Mouse (Mus musculus): ENCODE measurements at regions not wholly inside any gene's neighbourhood (a gene's known extent, or its start where the extent isn't known, plus 50 kb on each side); places are given as distances from the start of the nearest gene placed in this dataset.

DNA sequence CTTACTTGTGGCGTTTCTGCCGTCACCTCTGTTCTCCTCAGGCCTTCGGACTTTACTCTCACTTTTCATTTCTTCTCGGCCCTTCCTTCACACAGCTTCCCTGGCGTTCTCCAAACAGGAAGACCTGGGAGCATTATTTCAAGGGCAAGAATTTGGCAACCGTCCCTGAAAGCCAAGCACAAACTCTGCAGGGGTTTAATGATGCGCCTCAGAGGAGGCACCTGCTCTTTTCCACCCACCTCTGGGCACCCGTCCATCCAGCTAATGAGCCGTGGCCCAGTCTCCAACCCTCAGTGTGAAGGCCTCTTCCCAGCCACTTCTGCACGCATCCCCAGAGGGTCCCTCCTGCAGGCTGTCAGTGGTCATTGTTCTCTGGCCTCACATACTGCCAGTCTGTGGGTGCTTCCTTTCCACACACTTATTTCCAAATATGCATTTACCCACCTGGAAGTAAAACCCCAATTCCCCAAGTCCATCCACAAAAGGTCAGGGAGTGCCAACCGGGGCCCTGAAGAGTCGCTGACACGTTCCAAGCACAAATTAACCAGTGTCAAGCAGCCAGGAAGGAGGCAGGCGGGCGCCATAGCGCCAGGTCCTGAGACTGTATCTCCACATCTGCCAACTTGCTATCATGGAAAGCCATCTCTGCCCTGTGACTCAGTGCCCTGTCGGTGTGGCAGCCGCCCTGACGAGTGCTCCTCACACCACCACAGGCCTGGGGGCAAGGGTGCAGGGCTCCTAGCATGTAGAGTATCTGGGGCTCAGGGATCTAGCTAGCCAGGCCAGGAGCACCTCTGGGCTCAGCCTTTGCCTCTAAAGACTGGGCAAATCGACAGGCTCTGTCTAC, 56.0 kb upstream of the Slc45a1 start:
- CTCF ChIA-PET = interaction anchor here (0.7 to 2.6 kb wide), 8 partner anchors 8 to 144 kb away, joined by 3 to 8 read pairs (median 4); no protein-coding TSS in a partner anchor
- no peaks in the 10 kb centered on the region for H3K27me3 ChIP-seq
- TF ChIP-seq CTCF (IDR thresholded peaks at IDR 0.05) = no peak
- in situ Hi-C loops (cut with MboI; ENCODE audit: low pct_unique_long_range_greater_than_20kb) = loop anchor here (5.0 kb wide), 2 partner anchors 51 to 89 kb away; no protein-coding TSS in a partner anchor
- peak; percentile 59 for ATAC-seq
- peak; percentile 93 for DNase-seq (ENCODE audit: low read depth, low spot score)
- POLR2A ChIA-PET = interaction anchor here (0.8 to 2.4 kb wide), 6 partner anchors 10 to 163 kb away, joined by 3 to 14 read pairs (median 6); no protein-coding TSS in a partner anchor

DNA sequence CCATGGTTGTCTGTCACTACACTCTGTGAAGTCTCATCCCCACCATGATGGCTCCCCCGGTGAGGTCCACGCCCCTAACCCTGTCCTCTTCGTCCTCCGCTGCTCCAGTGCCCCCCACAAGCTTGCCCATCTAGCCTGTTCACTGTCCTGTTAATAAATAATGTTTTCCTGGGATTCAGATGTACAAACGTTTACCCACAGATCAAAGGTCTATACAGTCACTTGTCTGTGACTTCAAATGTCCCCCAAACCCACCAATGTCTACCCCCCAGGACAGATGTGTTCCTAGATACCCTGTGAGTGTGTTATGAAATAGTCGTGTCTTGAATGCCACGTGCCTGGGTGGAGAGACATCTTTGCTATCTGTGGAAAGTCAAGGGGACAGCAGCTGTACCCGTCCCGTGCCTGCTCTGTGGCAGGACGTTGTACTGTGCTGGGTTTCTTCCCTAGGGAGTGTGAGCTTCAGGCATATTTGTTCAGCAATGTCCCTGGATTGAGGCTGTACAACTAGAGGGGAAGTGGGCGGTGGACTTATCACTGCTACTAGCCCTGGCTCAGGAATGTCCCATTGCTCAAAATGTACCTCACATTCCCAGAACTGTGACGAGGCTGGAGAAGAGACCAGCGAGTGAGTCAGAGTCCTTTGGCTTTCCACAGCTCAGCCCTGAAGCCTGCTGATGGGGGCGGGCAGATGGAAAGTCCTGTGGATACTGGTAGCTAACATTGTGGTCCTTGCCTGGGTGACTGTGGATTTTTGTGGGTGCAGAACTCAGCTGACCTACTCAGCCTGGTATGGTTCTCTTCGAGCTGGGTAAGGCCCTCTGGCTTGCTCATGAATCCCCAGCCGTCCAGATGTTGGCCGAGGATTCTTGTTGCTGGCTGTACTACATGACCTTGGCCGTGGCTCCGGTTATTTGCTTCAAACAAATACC, 55.1 kb upstream of the Slc45a1 start:
- CTCF ChIA-PET = interaction anchor here (0.7 to 2.6 kb wide), 8 partner anchors 9 to 145 kb away, joined by 3 to 8 read pairs (median 4); no protein-coding TSS in a partner anchor
- POLR2A ChIA-PET = interaction anchor here (0.8 to 2.4 kb wide), 6 partner anchors 9 to 164 kb away, joined by 3 to 14 read pairs (median 6); no protein-coding TSS in a partner anchor
- no peaks in the 10 kb centered on the region for H3K27me3 ChIP-seq
- ATAC-seq (peak; percentile 75), DNase-seq (ENCODE audit: low read depth, low spot score) (peak; percentile 85)
- in situ Hi-C loops (cut with MboI; ENCODE audit: low pct_unique_long_range_greater_than_20kb) = loop anchor here (5.0 kb wide), 2 partner anchors 50 to 90 kb away; no protein-coding TSS in a partner anchor
- no peak for TF ChIP-seq CTCF (IDR thresholded peaks at IDR 0.05)

- no peak for TF ChIP-seq CTCF (IDR thresholded peaks at IDR 0.05)
- POLR2A ChIA-PET = interaction anchor here (1.2 to 2.4 kb wide), 3 partner anchors 15 to 149 kb away, joined by 6 to 14 read pairs (median 6); no protein-coding TSS in a partner anchor
- CTCF ChIA-PET = interaction anchor here (1.3 to 2.6 kb wide), 3 partner anchors 9 to 144 kb away, joined by 3 to 8 read pairs (median 4); no protein-coding TSS in a partner anchor
- in situ Hi-C loops (cut with MboI; ENCODE audit: low pct_unique_long_range_greater_than_20kb) = loop anchor here (5.0 kb wide), 2 partner anchors 49 to 91 kb away; no protein-coding TSS in a partner anchor
- no peaks in the 10 kb centered on the region for H3K27me3 ChIP-seq
- ATAC-seq = no peak
- no peak for DNase-seq (ENCODE audit: low read depth, low spot score)
These were observed 54.3 kb upstream of the Slc45a1 start for GRCm38 (mm10) chr4:150706291-150706690.

DNA sequence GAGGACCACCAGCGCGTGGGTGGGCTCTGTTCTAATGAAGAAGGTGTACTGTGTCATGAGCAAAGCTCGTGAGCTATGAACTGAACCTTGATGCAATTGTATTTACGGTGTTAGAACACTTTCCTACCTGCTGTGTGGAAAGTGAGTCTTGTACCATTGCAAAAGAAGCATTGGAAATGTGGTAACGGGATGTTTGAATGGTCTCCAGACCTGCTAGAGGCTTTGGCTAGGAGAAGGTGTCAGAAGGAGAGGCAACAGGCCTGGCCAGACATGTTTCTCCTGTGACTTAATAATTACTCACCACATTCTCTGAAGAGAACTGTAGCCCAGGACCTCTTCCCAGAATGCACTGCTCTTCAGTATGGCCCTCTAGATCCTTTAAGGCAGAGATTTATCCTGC, 51.3 kb upstream of the Slc45a1 start:
- in situ Hi-C loops (cut with MboI; ENCODE audit: low pct_unique_long_range_greater_than_20kb) = no loop called here
- CTCF ChIA-PET = no interaction called here

More for the DNA sequence above, 51.3 kb upstream of the Slc45a1 start:
- ATAC-seq (no peak), DNase-seq (ENCODE audit: low read depth, low spot score) (no peak)
- no peak for TF ChIP-seq CTCF (IDR thresholded peaks at IDR 0.05)
- POLR2A ChIA-PET = no interaction called here
- H3K27me3 ChIP-seq = no peaks in the 10 kb centered on the region
